Mouse (Mus musculus): ENCODE results near the gene Gm11554.
"Not testable (repeated sequence)": the region's sequence is repeated elsewhere in the genome, so short reads cannot be mapped to it uniquely, and the experiment has no call there.

Gm11554 gene

GRCm38 (mm10) chr11:99804346-99804745 is at the start of gene Gm11554:
Gene Gm11554, minus strand, starts transcription at chr11:99804446.
- not testable (repeated sequence) for DNase-seq

DNA sequence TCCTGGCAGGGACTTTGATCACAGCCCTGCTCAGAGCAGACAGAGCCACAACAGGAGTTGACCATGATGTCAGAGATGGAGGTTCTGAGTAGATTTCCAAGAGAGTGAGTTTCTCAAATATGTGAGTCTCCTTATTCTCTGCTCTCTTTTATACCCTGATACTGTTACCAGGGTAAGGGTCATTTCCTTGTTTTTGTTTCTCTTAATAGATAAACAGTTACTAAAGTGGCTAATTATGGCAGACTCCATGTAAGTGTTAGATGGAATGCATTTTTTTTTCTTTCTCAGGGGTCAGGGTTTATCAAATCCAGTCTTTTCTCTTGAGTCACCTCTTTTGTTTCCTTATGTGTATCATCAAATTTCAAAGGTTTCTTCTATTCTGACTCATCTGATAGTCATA is 47.3 kb upstream of the Gm11554 start, which contains the start of gene Krtap4-16:
TSS of gene Krtap4-16 (minus strand) at position 101 of the 400 bp plus-strand sequence.
- no peak for DNase-seq

- DNase-seq, result no peak
Observed at GRCm38 (mm10) chr11:99846746-99847145, 42.5 kb upstream of the Gm11554 start.

DNA sequence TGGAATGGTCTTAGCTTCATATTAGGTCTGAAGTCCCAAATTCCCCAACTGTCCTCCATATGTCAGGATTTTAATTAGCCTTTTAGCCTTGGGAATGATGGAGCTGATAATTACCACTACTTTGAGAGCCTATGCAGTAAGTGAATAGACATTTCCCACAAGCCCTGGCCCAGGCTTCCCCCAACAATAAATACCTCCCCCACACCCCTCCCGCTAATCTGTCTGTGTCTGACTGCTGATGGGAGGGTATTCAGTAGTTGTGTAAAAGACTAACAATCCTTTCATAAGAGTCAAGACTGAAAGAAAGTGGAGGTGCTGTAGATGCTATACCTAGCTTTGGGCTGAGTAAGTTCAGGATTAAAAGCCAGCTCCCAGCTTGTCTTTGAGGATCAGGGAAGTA is 37.9 kb upstream of the Gm11554 start:
- no peak for DNase-seq

DNA sequence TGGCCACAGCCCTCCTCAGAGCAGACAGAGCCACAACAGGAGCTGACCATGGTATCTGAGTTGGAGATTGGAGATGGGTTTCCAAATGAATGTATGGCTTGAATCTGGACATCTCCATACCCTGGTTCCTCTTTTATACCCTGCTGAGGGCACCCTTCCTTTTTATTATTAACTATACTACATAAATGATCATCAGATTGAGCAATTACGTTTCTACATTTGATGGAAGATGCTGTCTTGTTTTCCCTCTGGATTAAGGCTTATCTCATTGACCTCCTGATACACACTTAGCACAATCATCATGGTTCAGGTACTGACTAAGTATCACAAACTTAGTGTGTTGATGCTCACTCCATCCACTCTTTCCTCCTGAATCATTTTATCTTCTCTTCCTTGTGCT is 33.7 kb upstream of the Gm11554 start, which contains the start of gene 2300003K06Rik:
TSS of gene 2300003K06Rik (minus strand) at position 101 of the 400 bp plus-strand sequence.
- DNase-seq, result no peak

GRCm38 (mm10) chr11:99815566-99815965 is 11.3 kb upstream of the Gm11554 start, which contains the start of gene Gm11564:
Gene Gm11564, minus strand, starts transcription at chr11:99815666.
- not testable (repeated sequence) for DNase-seq

DNA sequence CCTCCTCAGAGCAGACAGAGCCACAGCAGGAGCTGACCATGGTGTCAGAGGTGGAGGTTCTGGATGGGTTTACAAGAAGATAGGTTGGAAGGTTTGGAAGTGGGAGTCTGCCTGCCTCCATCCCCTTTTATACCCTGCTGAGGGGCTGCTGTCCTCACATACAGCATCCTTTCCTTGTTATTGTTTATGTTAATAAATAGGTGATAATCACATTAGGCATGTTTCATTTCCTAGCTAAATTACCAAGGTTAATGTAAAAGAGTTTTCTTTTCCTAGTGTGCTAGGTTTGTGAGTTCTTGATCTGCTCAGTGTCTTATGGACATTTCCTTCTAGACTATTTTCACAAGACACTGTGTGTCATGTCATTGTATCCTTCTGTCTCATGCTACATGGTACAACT is 5.5 kb upstream of the Gm11554 start, which contains the start of gene Krtap4-13:
TSS of gene Krtap4-13 (minus strand) at position 101 of the 400 bp plus-strand sequence.
- DNase-seq, result not testable (repeated sequence)

DNA sequence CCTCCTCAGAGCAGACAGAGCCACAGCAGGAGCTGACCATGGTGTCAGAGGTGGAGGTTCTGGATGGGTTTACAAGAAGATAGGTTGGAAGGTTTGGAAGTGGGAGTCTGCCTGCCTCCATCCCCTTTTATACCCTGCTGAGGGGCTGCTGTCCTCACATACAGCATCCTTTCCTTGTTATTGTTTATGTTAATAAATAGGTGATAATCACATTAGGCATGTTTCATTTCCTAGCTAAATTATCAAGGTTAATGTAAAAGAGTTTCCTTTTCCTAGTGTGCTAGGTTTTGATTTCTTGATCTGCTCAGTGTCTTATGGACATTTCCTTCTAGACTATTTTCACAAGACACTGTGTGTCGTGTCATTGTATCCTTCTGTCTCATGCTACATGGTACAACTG is 5.4 kb downstream of the Gm11554 start, which contains the start of gene Gm11569:
TSS of gene Gm11569 (minus strand) at position 101 of the 400 bp plus-strand sequence.
- not testable (repeated sequence) for DNase-seq

- DNase-seq, result no peak
Observed at GRCm38 (mm10) chr11:99793367-99793766, 10.9 kb downstream of the Gm11554 start, which contains the start of gene Gm11596. Gene Gm11596, minus strand, starts transcription at chr11:99793467.

GRCm38 (mm10) chr11:99784900-99785299 is 19.3 kb downstream of the Gm11554 start, which contains the start of gene Krtap4-9:
Gene Krtap4-9, plus strand, starts transcription at chr11:99785200.
- not testable (repeated sequence) for DNase-seq

GRCm38 (mm10) chr11:99780604-99781003 is 23.6 kb downstream of the Gm11554 start, which contains the start of gene Krtap4-8:
Gene Krtap4-8, minus strand, starts transcription at chr11:99780704.
- DNase-seq, result no peak

DNA sequence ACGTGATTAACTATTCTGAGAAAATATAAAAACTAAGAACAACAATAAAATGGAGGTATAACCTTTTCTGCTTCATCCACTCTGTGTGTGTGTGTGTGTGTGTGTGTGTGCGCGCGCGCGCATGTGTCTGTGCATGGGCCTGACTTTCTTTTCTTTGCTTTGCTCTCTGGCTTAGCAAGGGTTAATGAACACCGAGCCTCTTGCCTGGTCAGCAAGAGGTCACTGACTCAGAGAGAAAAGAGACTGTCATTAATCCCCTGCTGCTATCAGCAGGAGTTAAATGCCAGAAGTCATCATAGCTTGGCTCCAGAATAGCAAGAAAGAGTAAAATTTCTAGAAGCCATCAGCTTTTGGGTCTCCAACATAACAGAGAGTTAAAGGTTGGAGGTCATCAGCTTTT is 25.8 kb downstream of the Gm11554 start:
- no peak for DNase-seq

DNA sequence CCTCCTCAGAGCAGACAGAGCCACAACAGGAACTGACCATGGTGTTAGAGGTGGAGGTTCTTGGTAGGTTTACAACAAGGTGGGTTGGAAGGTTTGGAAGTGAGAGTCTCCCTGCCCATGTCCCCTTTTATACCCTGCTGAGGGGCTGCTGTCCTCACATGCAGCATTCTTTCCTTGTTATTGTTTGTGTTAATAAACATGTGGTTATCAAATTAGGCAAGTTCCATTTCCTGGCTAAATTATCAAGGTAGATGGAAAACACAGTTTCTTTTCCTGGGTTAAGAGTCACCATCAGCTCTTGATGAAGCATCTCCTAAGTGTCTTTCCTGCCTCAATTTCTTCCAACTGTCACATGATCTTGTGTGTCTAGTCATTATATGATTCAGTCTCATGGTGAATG is 31.4 kb downstream of the Gm11554 start, which contains the start of gene Gm11595:
TSS of gene Gm11595 (minus strand) at position 101 of the 400 bp plus-strand sequence.
- not testable (repeated sequence) for DNase-seq

GRCm38 (mm10) chr11:99768410-99768809 is 35.8 kb downstream of the Gm11554 start:
- no peak for DNase-seq

- no peak for DNase-seq
Observed at GRCm38 (mm10) chr11:99758877-99759276, 45.4 kb downstream of the Gm11554 start.
